In the genomic region with DNA sequence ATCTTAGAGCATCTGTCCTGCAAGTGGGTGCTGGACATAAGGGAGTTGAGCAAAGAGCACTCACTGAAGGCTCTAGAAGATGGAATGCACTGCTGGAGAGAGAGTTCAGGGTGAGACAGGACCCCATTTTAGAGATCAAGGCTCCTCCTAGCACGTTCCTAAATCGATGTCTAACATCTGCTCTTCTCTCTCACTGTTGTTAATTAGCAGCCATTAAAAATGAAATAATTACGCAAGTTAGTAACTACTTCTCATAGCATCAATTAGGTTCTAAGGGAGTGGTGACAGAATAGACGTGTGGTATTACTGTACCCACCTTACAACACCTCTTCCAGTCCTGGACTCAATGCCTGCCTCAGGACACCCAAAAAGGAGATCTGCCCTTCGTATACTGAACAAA, we compare ENCODE assay signal across 15 mouse cellular contexts.
A peak's percentile ranks its signal among the peaks of the same experiment; 100 is the strongest.
DNase-seq lines count a peak whose midpoint lies in the region; ATAC-seq and TF ChIP-seq lines count a peak whose summit lies in the region.
"Had no signal": no experiment of that assay in that cellular context is flagged by ENCODE, and none has a peak within 500 bp of the region (broad histone marks: within the 10 kb centered on the region; RNA-seq: fewer than 3 reads in every experiment).

No protein-coding gene starts in this region.

- H3K36me3 ChIP-seq in forebrain, embryonic 15.5 days = no peaks in the 10 kb centered on the region
- H3K36me3 ChIP-seq in hindbrain, embryonic 16.5 days (ENCODE audit: control insufficient read depth, insufficient read depth, low read length) = no peaks in the 10 kb centered on the region
- no peaks in the 10 kb centered on the region for H3K36me3 ChIP-seq in neural tube, embryonic 14.5 days (ENCODE audit: control insufficient read depth, insufficient read depth, low read length)
- H3K36me3 ChIP-seq: G1E; limb, embryonic 15.5 days had no signal

- no peaks in the 10 kb centered on the region for H3K9me3 ChIP-seq in forebrain, embryonic 15.5 days
- no peaks in the 10 kb centered on the region; the same call in 1 of the 2 replicates for H3K9me3 ChIP-seq in hindbrain, embryonic 16.5 days (ENCODE audit: control insufficient read depth, low read length)
- no peaks in the 10 kb centered on the region for H3K9me3 ChIP-seq in neural tube, embryonic 14.5 days (ENCODE audit: control insufficient read depth, low read length)
- H3K9me3 ChIP-seq: limb, embryonic 15.5 days had no signal

- 50% methylated on average over 5 of the region's 5 CpGs for WGBS in forebrain, embryonic 15.5 days
- WGBS in hindbrain, embryonic 16.5 days = 68% methylated on average over 5 of the region's 5 CpGs
- WGBS in neural tube, embryonic 14.5 days = 57% methylated on average over 5 of the region's 5 CpGs

- no peak overlapping the region for H3K4me3 ChIP-seq in layer of hippocampus, adult 2 months
- no peak overlapping the region for H3K4me3 ChIP-seq in forebrain, embryonic 15.5 days
- H3K4me3 ChIP-seq in hindbrain, embryonic 16.5 days (ENCODE audit: low read length) = no peak overlapping the region
- no peak overlapping the region for H3K4me3 ChIP-seq in neural tube, embryonic 14.5 days (ENCODE audit: low read depth, low read length)
- H3K4me3 ChIP-seq: heart, adult 2 months; left cerebral cortex, adult 2 months; limb, embryonic 15.5 days had no signal

- H3K27ac ChIP-seq in layer of hippocampus, adult 2 months = 0 out of 2 replicates have a peak overlapping the region, but pooled peaks have one; percentile 4
- H3K27ac ChIP-seq in forebrain, embryonic 15.5 days (replicated peaks) = peak overlapping the region; percentile 73
- no peak overlapping the region for H3K27ac ChIP-seq in hindbrain, embryonic 16.5 days (ENCODE audit: low read depth, low read length)
- peak overlapping the region; percentile 61 for H3K27ac ChIP-seq in neural tube, embryonic 14.5 days (ENCODE audit: low read depth, low read length)
- H3K27ac ChIP-seq: heart, adult 2 months; left cerebral cortex, adult 2 months; limb, embryonic 15.5 days; macrophage had no signal

- no peak overlapping the region for H3K4me2 ChIP-seq in forebrain, embryonic 15.5 days (replicated peaks)
- no peak overlapping the region for H3K4me2 ChIP-seq in hindbrain, embryonic 16.5 days (ENCODE audit: low read length)
- no peak overlapping the region for H3K4me2 ChIP-seq in neural tube, embryonic 14.5 days (ENCODE audit: low read depth, low read length)
- H3K4me2 ChIP-seq: limb, embryonic 15.5 days had no signal

- H3K27me3 ChIP-seq in forebrain, embryonic 15.5 days = no peaks in the 10 kb centered on the region
- H3K27me3 ChIP-seq in hindbrain, embryonic 16.5 days (replicated peaks; ENCODE audit: control insufficient read depth, insufficient read depth, low read length) = no peaks in the 10 kb centered on the region
- H3K27me3 ChIP-seq in neural tube, embryonic 14.5 days (ENCODE audit: control insufficient read depth, insufficient read depth, low read length) = no peaks in the 10 kb centered on the region
- H3K27me3 ChIP-seq: limb, embryonic 15.5 days had no signal

- ATAC-seq in forebrain, embryonic 15.5 days (replicated peaks) = no peak
- peak; percentile 12 for ATAC-seq in hindbrain, embryonic 16.5 days
- 0 out of 2 replicates have a peak, but pooled peaks have one; percentile 7 for ATAC-seq in neural tube, embryonic 14.5 days (ENCODE audit: low read depth)

- H3K9ac ChIP-seq in forebrain, embryonic 15.5 days (replicated peaks) = no peak overlapping the region
- H3K9ac ChIP-seq in hindbrain, embryonic 16.5 days (ENCODE audit: low read depth, low read length) = no peak overlapping the region
- no peak overlapping the region; the same call in 1 of the 2 replicates for H3K9ac ChIP-seq in neural tube, embryonic 14.5 days (replicated peaks; ENCODE audit: low read depth, low read length)
- H3K9ac ChIP-seq: limb, embryonic 15.5 days had no signal

- H3K4me1 ChIP-seq in forebrain, embryonic 15.5 days = peaks cover 47% of the 10 kb centered on the region
- H3K4me1 ChIP-seq in hindbrain, embryonic 16.5 days (ENCODE audit: control insufficient read depth, insufficient read depth, low read depth, low read length) = peaks cover 31% of the 10 kb centered on the region
- peaks cover 38% of the 10 kb centered on the region for H3K4me1 ChIP-seq in neural tube, embryonic 14.5 days (ENCODE audit: control insufficient read depth, insufficient read depth, low read length)

- no peak for TF ChIP-seq CTCF in layer of hippocampus, adult 2 months (conservative IDR thresholded peaks at IDR 0.05)

- no peak for DNase-seq in layer of hippocampus, adult 2 months (ENCODE audit: low spot score in 2 of 2)
- DNase-seq in layer of hippocampus, postnatal 14 days (ENCODE audit: low spot score in 2 of 2) = no peak
- no peak for DNase-seq in ovary, postnatal 10 days (ENCODE audit: low spot score)
- no peak for DNase-seq in thymus, postnatal 14 days
- DNase-seq: adrenal gland, adult 8-10 months; cerebellum, adult 18-20 months; heart, adult 2 months; lung, adult 18-20 months had no signal
